Comparison of ENCODE assay signal across 16 mouse cellular contexts in the genomic region with DNA sequence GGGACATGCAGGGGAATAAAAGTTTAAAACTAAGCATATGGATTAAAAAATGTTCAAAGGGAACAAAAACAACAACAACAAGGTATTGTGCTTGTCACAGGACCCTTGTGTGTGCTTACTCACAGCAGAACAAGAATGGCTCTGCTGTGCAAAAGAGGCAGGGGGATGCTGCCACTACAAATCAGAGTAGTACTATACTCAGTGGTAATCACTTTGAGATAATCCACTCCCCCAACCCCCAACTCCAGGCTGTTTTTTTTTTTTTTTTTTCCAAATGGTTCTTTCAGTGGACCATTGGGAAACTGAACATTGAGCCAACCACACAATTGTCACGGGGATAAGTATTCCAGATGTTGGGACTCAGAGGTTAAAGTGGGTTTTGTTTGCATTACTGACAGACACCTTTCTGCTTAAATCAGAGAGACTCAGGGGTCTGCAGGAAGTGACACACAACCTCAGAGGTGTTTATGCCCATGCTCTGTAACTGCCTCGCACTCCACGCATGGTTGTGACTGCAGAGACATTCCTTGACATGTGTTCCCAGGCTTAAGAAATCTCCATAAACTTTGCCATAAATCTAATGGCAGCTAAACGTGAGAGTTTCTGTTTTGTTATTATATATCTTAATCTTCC.
"Had no signal": no experiment of that assay in that cellular context is flagged by ENCODE, and none has a peak within 500 bp of the region (broad histone marks: within the 10 kb centered on the region; RNA-seq: fewer than 3 reads in every experiment).

No protein-coding gene starts in this region.

- H3K4me3 ChIP-seq: liver, embryonic 12.5 days; midbrain, embryonic 15.5 days; neural tube, embryonic 13.5 days had no signal

- H3K9me3 ChIP-seq: liver, embryonic 12.5 days; midbrain, embryonic 15.5 days; neural tube, embryonic 13.5 days had no signal

- H3K9ac ChIP-seq: liver, embryonic 12.5 days; lung, embryonic 14.5 days; midbrain, embryonic 15.5 days; neural tube, embryonic 13.5 days had no signal

- H3K4me2 ChIP-seq: liver, embryonic 12.5 days; lung, embryonic 14.5 days; midbrain, embryonic 11.5 days; midbrain, embryonic 15.5 days; neural tube, embryonic 13.5 days had no signal

- ATAC-seq: hindbrain, postnatal 0 days; liver, embryonic 12.5 days; midbrain, embryonic 15.5 days had no signal

- H3K4me1 ChIP-seq: liver, embryonic 12.5 days; midbrain, embryonic 15.5 days had no signal

- DNase-seq: kidney, adult 9 months; layer of hippocampus, postnatal 36 days; left cerebral cortex, postnatal 4 days; lung, postnatal 10 days; lung, postnatal 4 days; retina, postnatal 1 day; right cerebral cortex, postnatal 4 days; spleen, adult 18-20 months; thymus, adult 18-20 months; thymus, postnatal 25 days had no signal

- H3K36me3 ChIP-seq: liver, embryonic 12.5 days; midbrain, embryonic 15.5 days; neural tube, embryonic 13.5 days had no signal

- H3K27ac ChIP-seq: hindbrain, postnatal 0 days; liver, embryonic 12.5 days; midbrain, embryonic 15.5 days; neural tube, embryonic 13.5 days had no signal

- H3K27me3 ChIP-seq: liver, embryonic 12.5 days; midbrain, embryonic 15.5 days; neural tube, embryonic 13.5 days had no signal
